Mouse (Mus musculus) retina, postnatal 1 day (tissue): ENCODE data around the gene Olfr767.
"Not testable (repeated sequence)": the region's sequence is repeated elsewhere in the genome, so short reads cannot be mapped to it uniquely, and the experiment has no call there.

ENCODE experiments used
- DNase-seq: peaks from one replicate; pipeline ENCODE4 v3.0.0-alpha.2; 2012

Gene Olfr767

DNA sequence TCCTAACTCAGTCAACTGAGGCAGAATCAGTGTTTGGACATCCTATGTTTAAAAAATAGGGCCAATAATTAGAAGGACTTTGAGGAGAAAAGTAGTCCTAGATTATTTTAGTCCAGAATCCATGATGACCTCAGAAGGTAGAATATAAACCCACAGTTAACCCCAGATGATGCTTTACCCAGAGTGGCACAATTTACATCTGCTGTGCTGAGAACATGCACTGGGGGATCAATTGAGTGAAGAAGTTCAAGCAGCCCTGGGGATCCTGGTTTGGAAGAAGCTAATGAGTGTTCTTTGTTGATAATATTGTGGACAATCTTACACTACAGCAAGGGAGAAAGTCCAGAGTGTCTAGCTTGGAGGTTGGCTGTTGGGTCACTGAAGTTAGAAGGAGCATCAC lies at the start of gene Olfr767:
Gene Olfr767, minus strand, starts transcription at position 101 of the 400 bp plus-strand sequence.
- DNase-seq = not testable (repeated sequence)

DNA sequence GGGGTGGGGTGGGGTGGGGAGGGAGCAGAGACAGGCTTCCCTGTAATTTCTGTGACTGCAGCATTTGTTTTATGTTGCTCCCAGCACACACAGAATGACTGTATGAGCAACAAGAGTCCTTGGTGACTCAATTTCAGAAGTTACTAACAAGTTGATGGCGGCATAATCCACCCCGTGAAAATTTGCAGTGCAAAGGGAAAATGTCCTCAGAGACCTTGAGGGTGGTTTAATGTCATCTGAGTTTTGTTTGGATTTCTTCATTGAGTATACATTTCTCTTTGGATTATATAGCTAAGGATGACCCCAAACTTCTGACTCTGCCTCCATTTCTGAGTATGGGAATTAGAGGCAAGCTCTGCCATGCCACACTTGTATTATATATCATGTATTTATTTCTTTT lies 35.1 kb upstream of the Olfr767 start, which contains the start of gene Olfr769:
Gene Olfr769, minus strand, starts transcription at position 101 of the 400 bp plus-strand sequence.
- DNase-seq = no peak

DNA sequence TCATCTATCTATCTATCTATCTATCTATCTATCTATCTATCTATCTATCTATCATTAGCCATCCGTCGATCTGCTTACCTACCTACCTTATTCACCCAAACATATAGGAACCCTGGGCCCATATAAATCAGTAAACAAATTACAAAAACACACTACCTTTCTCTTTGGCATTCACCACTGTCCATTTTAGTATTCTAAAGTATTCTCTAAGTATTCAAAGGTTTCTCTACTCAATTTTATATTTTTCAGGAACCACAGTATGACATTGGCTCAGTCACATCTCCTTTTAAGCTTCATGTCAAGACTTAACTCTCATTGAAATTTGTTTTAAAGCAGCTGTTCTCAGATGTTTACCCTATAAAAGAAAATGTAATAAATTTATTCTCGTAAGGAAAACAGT lies 32.4 kb upstream of the Olfr767 start:
- no peak for DNase-seq

DNA sequence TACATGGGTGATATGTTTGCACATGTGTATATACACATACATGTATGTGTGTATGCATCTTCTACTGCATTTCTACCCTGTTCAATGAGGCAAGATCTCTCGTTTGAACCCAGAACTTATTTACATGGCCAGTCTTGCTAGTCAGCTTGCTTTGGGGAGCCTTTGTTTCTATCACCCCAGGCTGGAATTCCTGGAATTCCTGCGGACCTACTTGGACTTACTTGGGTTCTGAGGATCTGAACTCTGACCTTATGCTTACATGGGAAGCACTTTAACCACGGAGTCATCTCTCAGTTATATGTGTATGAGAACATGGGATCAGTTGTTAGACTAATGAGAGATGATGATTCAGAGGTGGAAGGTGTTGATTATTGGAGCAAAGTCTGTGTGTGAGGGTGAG lies 18.5 kb upstream of the Olfr767 start:
- no peak for DNase-seq

DNA sequence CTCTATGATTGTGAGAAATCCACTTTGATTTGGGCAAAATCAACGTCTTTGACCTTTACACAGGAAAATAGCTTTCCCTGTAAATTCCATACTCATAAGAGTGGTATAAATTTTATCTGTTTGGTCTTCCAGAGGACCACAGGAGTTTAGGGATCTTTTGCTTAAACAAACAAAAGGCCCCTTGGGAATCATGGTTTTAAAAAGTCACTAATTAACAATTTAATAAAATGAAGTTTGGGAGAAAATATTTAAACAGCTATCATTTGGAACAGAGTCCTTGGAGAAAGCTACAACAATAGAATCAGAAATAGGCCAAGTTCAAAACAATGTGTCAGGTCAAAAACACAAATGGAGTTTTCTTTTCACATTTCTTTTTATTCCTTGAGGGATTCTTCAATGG lies 16.6 kb upstream of the Olfr767 start, which contains the start of gene Olfr768:
Gene Olfr768, minus strand, starts transcription at position 101 of the 400 bp plus-strand sequence.
- no peak for DNase-seq

DNA sequence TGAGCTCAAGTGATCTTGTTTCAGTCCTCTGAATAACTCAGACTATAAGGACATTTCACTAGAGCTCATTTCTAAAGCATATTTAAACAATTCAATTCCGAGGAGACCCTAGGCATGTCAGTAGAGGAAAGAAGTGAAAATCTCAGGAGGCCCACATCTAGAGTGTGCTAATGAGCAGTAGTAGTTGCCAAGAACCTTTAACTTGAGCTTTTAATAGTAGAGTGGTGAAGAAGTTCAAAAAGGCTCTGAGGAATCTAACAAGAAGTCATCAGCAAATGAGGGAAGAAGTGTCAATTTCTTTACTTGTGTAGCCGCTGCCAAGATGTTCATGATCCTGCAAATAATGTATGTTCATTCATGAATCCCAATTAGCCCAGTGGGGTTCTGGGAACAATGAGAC lies 13.8 kb downstream of the Olfr767 start, which contains the start of gene Olfr766-ps1:
Gene Olfr766-ps1, minus strand, starts transcription at position 101 of the 400 bp plus-strand sequence.
- DNase-seq = no peak

DNA sequence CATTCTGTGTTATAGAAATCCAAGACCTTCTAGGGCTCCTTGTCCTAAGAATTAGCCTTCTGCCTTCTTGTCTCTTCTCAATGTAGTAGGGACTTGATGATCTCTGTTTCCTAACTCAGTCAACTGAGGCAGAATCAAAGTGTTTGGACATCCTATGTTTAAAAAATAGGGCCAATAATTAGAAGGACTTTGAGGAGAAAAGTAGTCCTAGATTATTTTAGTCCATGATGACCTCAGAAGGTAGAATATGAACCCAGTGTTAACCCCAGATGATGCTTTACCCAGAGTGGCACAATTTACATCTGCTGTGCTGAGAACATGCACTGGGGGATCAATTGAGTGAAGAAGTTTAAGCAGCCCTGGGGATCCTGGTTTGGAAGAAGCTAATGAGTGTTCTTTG lies 32.8 kb downstream of the Olfr767 start, which contains the start of gene Olfr765:
Gene Olfr765, minus strand, starts transcription at position 101 of the 400 bp plus-strand sequence.
- DNase-seq = not testable (repeated sequence)

DNA sequence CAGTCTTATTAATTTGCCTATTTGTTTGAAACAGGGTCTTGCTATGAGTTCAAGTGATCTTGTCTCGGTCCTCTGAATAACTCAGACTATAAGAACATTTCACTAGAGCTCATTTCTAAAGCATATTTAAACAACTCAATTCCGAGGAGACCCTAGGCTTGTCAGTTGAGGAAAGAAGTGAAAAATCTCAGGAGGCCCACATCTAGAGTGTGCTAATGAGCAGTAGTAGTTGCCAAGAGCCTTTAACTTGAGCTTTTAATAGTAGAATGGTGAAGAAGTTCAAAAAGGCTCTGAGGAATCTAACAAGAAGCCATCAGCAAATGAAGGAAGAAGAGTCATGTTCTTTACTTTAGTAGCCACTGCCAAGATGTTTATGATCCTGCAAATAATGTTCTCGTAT lies 42.9 kb downstream of the Olfr767 start, which contains the start of gene Olfr764-ps1:
Gene Olfr764-ps1, minus strand, starts transcription at position 101 of the 400 bp plus-strand sequence.
- DNase-seq = no peak

DNA sequence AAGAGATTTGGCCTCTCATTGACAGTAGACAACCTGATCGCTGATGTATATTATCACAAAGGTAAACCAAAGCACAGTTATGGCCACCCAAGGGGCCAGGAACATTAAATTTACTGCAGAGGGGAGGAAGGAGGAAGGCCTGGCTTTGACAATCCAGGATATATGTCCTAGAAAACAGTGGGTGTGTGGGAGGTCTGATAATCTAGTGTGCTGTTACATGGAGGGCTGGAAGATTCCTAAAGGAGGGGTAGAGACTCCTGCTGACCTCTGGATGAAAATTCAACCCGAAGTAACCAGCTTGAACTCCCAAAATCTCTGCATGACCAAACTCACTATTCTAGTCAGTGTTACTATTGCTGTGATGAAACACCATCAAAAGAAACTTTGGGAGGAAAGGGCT lies 54.4 kb downstream of the Olfr767 start:
- no peak for DNase-seq

DNA sequence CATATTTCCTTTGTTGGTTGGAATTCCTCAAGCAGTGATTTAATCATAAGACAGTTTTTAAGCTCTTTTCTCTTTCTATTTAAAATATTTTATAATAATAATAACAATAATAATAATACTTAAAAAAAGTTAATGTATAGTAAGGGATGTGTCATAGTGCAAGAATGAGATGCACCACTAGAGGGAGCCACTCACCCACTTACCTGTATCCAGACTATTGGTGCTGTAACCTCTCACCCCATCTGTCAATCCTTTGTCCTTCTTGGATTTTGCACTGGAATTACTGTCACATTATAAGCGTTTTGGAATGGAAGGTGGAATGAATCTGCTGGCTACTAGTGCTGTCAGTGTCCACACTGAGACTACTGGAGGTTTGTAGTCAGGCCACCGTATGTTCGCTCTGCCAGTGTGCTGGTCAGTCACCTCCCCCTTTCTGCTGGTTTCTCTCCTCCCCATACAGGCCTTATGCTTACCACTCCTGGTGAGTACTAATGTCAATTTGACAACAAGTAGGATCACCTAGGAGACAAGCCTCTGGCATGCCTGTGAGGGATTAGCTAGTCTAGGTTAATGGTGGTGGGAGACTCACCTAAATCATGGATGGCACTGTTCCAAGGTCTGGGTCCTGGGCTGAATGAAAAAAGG lies 56.6 kb downstream of the Olfr767 start:
- DNase-seq = peak; percentile 69
